Mouse (Mus musculus): ENCODE data around the gene Lrrc46.

Lrrc46 gene

DNA sequence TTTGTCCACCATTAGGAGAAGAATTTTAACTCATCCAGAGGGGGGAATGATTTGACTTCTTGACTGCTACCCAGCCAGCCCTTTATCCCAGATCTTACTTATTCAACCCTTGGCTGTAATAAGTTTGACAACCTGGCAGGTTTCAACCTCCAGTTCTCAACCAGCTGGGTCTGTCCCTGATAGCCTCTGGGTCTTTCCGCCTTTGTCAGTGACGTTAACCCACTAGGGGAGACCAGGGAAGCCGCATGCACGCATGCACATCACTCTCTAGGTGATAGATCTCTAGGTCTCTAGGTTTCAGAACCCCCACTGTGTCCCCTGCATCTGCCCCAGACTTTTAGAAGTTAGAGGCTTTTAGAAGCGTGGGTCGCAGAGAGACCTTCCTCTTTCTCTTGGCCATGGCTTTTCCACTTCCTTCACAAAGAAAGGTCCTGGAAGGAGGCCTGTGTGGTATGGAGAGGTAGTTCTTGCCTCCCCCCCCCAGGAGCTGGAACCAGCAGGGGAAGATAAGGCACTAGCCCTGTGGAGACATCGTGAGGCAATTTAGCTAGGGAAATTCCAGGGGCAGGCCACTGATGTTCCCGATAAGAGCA is 31.9 kb downstream of the Lrrc46 start:
- no peak for DNase-seq

DNA sequence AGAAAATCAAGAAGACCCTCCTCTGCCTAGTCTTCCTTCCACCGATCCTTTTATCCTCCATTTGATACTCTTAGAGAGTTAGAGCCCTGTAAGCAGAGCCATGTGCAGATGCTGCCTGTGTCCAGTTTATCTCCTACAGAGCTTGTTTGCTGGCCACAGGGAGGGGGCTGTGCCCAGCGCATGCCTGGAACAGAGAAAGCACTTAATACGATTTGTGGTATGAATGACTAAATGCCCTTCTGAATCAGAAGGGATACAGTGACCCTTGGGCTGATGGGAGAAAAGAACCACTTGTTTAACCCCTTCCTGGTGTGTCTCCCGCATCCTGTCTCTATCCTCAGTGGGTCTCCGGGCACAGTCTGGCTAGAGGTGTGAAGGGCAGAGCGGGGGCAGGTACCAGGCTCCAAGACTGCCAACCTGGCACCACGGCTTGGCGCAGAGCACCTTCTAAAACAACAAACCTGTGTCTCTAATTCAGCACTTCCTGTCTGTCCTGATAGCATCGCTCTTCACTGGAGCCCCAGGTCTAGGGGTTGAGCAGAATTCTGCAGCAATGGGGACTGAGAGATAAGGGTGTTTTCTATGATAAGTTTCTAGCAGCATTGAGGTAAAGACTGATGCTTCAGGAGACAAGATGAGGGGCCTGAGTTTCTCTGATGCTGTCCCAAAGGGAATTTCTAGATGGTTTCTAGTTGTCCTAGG is 34.0 kb downstream of the Lrrc46 start:
- DNase-seq = no peak

DNA sequence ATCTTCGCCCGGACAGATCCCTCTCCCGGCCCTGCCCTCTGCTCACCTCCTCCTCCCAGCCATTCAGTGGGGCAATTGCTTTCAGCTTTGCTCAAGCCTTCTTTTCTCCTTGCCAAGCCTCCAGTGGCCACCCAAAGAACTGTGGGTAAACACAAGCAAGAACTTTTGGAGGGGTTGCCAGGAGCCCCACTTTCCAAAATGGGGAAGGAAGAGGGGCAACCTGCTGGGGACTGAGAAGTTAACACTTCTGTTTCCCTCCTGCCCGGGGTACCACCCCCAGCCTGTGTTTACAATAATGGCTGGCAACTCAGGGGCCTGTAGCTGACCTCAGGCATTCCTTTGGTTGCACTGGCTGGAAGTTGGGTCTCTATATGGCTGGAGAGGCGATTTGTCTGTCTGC is 38.0 kb downstream of the Lrrc46 start:
- DNase-seq = no peak

DNA sequence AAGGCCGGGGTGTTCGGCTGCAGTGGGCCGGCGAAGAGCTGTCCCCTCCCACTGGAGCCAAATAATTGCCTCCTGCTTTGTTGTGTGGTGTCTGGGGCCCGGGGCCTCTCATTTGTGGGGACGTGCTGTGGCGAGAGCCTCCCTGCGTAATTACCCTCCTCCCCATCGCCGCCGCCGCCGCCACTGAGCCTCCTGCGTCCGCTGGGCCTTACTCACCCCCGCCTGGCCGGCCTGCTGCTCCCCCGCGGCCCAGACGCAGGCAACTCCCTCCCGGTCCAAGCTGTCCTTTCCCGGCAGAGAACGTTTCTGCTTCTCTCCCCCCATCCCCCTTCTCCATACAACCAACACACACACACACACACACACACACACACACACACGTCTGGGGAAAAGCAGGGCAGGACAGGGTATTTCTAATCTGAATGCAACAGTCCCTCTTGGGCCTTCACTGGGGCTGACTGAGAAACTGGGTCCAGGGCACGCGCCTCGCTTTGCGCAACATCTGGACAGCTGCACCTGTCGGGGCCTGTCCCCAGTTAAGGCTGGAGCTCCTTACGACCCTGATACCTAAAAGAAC is 43.7 kb downstream of the Lrrc46 start:
- DNase-seq = peak; percentile 61

DNA sequence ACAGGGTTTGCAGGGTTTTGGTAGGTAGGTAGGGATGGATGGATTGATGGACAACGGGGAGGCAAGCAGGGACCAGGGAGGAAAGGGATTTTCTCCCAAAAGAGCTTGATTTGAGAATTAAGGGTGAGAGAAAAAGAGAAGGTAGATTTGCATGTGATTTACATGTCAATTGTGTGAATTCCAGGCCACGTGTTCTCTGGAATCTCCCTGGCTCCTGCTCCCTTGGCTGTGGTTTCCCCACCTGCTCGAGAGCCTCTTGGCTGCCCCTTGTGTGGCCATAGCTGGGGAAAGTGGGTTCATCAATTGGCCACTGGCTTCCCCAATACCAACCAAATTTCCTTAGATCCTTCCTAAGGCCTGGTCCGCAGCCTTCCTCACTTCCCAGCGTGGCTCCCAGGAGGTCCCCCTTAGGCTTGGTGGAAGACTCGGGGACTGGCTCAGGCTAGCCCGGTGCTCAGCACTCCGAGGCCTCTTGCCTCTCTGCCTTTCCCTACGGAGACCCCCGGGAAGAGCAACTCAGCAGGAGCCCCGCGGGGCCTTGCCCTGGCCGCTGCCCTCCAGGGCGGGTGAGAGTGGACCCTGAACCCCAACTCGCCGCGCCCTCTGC is 44.3 kb downstream of the Lrrc46 start:
- no peak for DNase-seq

DNA sequence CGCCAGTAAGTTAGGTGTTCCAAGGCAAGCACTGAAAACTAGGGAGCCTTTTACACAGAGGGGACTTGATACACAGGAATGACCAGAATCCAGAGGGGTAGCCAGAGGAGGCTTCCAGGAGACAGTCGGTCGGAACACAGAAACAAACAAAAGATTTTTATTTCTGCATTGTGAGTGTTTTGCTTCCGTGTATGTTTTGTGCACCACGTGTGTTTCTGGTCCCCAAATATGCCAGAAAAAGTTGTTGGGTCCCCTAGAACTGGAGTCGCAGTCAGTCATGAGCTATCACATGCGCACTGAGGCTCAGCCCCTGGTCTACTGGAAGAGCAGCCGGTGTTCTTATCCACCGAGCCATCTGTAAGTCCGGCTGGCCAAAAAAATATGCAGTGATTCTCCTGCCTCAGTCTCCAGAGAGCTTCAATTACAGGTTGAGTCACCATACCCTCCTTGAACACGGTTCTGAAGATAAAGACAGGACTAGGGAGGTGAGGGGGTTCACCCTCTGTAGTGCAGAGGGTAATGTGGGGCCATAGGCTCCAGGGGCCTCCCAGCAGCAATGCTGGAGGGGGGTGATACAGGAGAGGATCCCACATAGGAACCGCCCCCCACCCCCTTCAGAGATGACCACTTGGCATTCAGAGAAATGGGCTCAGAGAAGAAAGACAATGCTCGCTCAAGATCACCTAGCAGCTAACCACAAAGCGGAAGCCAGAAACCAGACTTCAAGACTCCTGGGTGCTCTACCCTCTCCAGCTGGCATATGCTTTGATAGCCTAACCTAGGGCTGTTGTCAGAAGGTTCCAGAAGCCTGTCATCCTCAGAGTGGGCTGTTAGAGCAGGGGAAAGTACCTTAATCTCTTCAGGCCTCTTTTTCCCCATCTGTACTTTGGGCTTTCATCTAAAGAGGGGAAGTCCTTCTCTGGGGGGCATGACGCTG is 45.1 kb downstream of the Lrrc46 start:
- no peak for DNase-seq

DNA sequence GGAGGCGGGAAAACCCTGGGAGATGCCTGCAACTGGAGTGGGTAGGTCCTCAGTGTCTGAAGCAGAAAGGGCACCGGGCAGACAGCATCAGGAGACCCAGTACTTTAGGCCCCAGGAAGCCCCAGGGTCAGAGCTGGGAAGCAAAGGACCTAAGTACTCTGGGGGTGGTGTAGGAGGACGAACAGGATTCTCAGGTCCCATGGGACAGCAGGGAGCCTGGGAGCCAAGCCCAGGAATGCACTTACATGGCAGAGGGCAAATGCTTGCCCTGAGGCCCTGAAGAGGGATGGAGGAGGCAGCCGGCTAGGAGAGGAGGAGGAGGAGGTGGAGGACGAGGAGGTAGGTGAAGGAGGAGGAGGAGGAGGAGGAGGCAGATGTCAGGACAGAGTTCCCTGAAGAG is 46.2 kb downstream of the Lrrc46 start:
- DNase-seq = no peak

DNA sequence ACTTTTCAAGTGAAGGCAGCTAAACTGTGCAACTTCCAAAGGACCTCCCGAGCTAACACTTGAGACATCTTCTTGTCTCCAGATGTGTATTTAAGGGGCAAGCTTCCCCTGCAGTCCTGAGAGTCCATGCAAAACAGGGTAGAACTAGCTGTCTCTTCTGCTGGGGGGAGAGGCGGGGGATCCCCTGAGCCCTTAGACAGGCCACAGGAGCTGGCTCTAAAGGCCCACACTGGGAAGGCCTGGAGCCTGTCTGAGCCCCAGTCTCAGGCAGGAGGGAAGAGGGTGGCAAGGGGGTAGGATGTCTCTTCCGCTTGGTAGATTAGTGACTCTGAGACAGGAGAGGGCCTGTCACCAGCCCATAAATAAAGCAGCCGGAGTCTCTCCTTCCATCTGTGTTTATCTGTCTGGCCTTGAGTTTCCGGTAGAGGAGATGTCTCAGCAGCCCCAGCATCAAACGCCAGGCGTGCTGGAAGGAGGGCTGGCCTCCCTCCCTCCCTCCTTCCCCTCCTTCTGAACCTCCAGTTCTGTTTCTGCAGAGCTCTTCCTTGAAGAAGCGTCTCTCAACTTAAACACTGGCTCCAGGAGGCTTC is 48.4 kb downstream of the Lrrc46 start:
- DNase-seq = no peak

DNA sequence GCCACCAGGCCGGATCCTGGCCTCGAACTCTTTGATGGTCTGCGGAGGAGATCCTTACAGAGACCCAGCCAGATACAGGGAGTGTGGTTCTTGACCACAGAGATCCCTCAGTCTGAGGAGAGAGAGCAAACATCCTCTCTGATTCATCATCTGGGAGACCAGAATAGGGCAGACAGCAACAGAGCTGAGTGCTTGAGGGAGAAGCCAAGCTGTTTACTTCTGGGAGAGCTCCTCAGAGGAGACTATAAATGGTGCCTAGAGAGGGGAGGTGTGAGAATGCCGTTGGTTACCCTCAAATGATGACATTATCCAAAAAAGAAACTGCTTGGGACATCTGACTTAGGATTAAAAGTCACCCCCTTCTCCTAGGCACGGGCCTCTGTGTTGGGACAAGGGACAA is 49.7 kb downstream of the Lrrc46 start:
- no peak for DNase-seq

DNA sequence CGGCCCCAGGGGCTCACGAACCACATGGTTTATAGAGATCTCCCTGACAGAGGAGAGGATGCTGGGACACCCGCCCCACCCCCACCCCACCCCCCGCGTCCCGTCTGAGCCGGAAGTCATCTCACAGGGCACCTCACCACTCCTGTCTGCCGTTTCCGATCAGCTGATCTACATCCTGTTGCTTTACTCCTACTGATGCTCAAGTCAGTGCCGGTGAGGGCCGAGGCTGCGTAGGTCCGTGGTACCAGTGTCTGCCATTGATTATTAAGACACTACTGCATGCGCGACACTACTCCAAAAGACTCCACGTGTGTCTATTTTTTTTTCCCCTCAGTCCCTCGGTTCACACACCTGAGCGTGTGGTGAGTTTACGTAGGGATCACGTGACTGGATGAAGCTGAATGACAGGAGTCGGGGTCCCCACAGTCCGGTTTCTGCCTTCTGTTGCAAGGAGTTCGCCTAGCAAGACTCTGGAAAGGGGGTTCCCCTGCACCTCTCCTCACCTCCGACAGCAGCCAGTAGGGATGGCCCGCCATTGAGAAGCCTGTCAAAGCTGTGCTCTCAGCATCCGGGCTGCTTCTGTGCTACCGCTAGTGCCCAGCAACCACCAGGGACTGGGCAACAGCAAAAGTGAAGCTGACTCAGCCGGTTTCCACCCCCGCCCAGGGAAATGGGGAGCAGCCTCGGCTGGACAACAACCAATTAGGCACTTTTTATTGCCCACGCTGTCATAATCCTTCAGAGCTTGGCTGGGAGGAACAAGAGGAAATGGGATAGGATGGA is 53.1 kb downstream of the Lrrc46 start:
- DNase-seq = no peak

DNA sequence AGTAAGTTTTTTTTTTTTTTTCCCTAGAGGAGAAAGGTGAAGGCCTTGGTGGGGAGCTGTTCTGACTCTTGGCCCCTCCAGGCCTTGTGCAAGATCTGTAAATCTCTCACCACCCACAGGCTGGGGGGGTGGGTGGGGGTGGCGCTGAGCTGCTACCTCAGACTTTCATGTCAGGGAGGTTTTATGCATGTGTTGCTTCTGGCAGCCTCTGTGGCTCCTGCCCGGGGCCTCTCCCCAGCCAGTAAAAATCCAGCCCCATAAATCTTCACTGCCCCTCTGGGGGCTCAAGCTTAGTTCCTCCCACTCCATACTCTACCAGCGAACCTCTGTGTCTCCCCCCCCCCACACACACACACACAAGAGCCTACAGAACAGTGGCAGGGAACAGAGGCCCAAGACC is 54.7 kb downstream of the Lrrc46 start:
- no peak for DNase-seq

DNA sequence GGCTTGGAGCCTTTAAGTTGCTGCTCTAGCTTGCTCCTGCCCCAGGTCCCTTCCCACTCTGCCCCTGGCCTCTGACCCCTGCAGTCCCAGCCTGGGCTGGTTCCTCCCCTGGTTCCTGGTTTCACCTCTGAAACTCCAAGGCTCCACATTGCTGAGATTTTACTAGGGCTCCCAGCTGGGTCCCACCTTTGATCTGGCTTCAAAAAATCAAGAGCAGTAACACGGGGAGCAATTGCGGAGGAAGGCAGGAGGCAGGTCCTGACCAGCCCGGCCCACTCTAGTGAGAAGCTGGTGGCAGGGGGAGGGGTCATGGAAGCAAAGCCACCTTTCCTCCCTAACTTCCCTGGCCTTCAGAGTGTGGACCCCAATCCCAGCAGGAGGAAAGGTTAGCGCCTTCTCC is 56.3 kb downstream of the Lrrc46 start:
- no peak for DNase-seq

All from cerebellum, adult 8-10 months (tissue).